Mouse (Mus musculus): ENCODE data around the gene Ncln. TPM values are rescaled to one million over a fixed set of nuclear protein-coding genes. Genes with fewer than 3 reads are reported as not detected.

Gene Ncln
- polyA plus RNA-seq, 1 experiment from 2014 or later: 54.9 TPM

DNA sequence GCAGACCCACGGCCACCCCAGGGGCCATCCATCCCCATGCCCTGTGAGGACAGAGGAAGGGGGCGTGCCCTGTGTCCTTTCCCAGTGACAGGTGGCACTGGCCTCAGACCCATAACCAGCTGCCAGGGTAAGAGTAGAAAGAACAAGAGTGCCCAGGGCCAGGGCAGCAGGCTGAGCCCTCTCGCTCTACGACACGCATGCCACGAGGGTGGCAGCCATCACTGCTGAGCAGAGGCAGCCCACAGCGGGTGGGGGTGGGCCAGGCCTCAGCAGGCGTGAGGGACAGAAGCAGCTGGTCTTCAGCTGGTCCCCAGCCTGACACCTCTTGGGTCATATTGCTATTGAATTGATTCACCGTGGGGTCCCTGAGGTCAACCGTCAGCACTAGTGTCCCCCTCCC is 9.7 kb downstream of the Ncln start:
- Histone ChIP-seq H3K4me2 (no peak overlapping the region), H3K9ac (no peak overlapping the region), H3K4me3 (no peak overlapping the region), H3K27ac (ENCODE audit: poor library complexity, severe bottlenecking) (no peak overlapping the region), H3K36me3 (peaks cover 55% of the 10 kb centered on the region), H3K9me3 (replicated peaks) (no peaks in the 10 kb centered on the region), H3K27me3 (replicated peaks) (peaks cover 15% of the 10 kb centered on the region), H3K4me1 (replicated peaks) (peaks cover 22% of the 10 kb centered on the region)
- 93% methylated on average over 10 of the region's 10 CpGs for WGBS
- ATAC-seq (ENCODE audit: insufficient number of reproducible peaks, low FRiP score): no peak

DNA sequence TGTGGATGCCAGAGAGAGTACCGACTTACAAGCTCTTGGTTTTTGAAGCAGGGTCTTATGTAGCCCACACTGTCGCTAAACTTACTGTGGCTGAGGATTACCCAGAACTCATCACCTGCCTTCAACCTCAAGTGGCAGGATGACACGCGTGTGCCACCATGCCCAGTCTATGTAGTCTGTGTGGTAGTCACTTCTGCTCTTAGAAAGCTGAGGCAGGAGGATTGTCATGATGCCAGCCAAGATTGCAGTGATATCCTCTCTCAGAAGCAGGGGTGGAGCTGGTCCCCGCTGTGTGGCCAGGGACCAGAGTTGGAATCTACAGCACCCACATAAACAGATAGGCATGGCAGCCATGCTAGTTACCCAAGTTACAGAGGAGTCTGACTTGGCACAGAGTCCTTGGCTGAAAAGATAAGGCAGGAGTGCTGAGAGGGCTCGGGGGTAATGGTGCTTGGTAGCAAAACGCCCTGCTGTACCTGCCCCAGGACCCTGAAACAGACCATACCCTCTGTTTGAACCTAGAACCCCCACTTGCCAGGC is 10.6 kb downstream of the Ncln start:
- no peak overlapping the region for H3K9ac ChIP-seq
- peaks cover 46% of the 10 kb centered on the region for H3K36me3 ChIP-seq
- H3K27ac ChIP-seq (ENCODE audit: poor library complexity, severe bottlenecking): no peak overlapping the region
- peaks cover 22% of the 10 kb centered on the region for H3K4me1 ChIP-seq (replicated peaks)
- WGBS: 62% methylated on average over 7 of the region's 7 CpGs
- no peak for ATAC-seq (ENCODE audit: insufficient number of reproducible peaks, low FRiP score)
- H3K9me3 ChIP-seq (replicated peaks): no peaks in the 10 kb centered on the region
- H3K4me3 ChIP-seq: no peak overlapping the region
- H3K27me3 ChIP-seq (replicated peaks): peaks cover 24% of the 10 kb centered on the region
- no peak overlapping the region for H3K4me2 ChIP-seq

DNA sequence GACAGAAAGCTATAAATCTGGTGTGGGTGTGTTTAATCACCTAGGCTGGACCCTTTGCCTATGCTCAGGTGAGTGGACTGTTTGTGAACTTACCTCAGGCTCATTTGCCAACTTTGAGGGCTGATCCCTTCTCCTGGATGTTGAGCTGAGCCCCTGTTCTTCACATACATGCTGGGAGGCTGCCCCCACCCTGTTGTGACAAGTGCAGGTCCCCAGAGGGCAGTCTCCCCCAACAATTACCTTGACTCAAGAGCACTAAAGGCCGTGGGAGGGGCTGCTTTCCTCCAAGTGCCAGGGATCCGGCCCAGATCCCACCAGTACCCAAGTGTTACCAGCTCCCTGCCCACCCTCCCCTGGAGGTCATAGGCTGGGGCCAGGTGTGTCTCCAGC is 11.1 kb downstream of the Ncln start:
- H3K4me3 ChIP-seq: no peak overlapping the region
- no peak overlapping the region for H3K4me2 ChIP-seq
- H3K9ac ChIP-seq: no peak overlapping the region
- H3K4me1 ChIP-seq (replicated peaks): peaks cover 22% of the 10 kb centered on the region
- peaks cover 29% of the 10 kb centered on the region for H3K27me3 ChIP-seq (replicated peaks)
- H3K9me3 ChIP-seq (replicated peaks): no peaks in the 10 kb centered on the region
- 26% methylated on average over 2 of the region's 2 CpGs for whole genome bisulfite sequencing
- H3K27ac ChIP-seq (ENCODE audit: poor library complexity, severe bottlenecking): no peak overlapping the region
- H3K36me3 ChIP-seq: peaks cover 41% of the 10 kb centered on the region
- ATAC-seq (ENCODE audit: insufficient number of reproducible peaks, low FRiP score): no peak

DNA sequence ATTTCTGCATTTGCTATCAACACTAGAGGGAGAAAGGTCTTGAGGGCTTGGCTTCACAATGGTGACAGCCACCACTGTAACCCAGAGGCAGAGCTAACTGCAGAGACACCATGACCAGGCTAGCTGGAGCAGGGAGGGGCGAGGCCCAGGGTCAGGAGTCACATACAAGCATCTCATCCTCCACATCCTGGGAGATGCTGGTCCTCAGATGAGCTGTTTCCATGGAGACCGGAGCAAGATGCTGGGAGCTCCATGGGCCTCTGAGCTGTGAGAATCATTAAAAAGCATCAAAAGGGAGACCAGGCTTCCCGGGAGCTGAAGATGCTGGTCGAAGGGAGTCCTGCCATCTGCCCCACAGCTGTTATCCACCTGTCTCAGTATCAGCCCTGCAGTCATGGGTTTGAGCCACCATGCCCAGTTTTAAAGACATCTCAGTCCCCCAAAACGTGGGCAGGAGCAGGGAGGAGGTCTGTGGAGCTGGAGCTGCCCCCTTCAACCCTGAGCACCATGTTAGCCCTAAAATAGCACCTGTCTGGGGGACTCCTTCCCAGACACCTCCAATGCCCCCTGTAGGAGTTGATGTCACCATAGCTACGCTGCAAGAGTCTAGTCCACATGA is 11.6 kb downstream of the Ncln start:
- H3K4me2 ChIP-seq: no peak overlapping the region
- H3K36me3 ChIP-seq: peaks cover 36% of the 10 kb centered on the region
- peaks cover 22% of the 10 kb centered on the region for H3K4me1 ChIP-seq (replicated peaks)
- H3K27ac ChIP-seq (ENCODE audit: poor library complexity, severe bottlenecking): no peak overlapping the region
- no peaks in the 10 kb centered on the region for H3K9me3 ChIP-seq (replicated peaks)
- H3K9ac ChIP-seq: no peak overlapping the region
- H3K27me3 ChIP-seq (replicated peaks): peaks cover 34% of the 10 kb centered on the region
- no peak overlapping the region for H3K4me3 ChIP-seq
- WGBS: 68% methylated on average over 6 of the region's 6 CpGs
- ATAC-seq (ENCODE audit: insufficient number of reproducible peaks, low FRiP score): no peak

DNA sequence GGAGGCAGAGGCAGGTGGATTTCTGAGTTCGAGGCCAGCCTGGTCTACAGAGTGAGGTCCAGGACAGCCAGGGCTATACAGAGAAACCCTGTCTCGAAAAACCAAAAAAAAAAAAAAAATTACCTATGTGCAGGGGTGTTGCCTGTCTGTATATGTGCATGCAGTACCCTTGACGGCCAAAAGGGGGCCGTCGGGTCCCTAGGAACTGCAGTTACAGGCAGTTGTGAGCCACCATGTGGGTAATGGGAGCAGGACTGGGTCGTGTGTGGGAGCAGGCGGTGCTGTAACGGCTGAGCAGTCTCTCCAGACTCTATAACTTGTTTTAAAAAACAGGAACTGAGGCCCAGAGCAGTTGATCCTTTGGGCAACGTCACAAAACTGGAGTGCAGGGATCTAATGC is 12.2 kb downstream of the Ncln start:
- Histone ChIP-seq H3K27ac (ENCODE audit: poor library complexity, severe bottlenecking) (no peak overlapping the region), H3K27me3 (replicated peaks) (peaks cover 35% of the 10 kb centered on the region), H3K4me1 (replicated peaks) (peaks cover 22% of the 10 kb centered on the region), H3K4me2 (no peak overlapping the region), H3K4me3 (no peak overlapping the region), H3K9ac (no peak overlapping the region), H3K36me3 (peaks cover 30% of the 10 kb centered on the region), H3K9me3 (replicated peaks) (no peaks in the 10 kb centered on the region)
- 18% methylated on average over 9 of the region's 9 CpGs for WGBS
- ATAC-seq (ENCODE audit: insufficient number of reproducible peaks, low FRiP score): no peak

- peak; percentile 43; the same call in 1 of the 2 replicates for ATAC-seq (ENCODE audit: insufficient number of reproducible peaks, low FRiP score)
- WGBS: 0% methylated on average over 36 of the region's 36 CpGs
- Histone ChIP-seq H3K36me3 (peaks cover 15% of the 10 kb centered on the region), H3K9ac (peak within 1 kb of the TSS; percentile 67), H3K27me3 (replicated peaks) (peaks cover 49% of the 10 kb centered on the region), H3K4me1 (replicated peaks) (peaks cover 11% of the 10 kb centered on the region), H3K4me3 (peak within 1 kb of the TSS; percentile 51), H3K9me3 (replicated peaks) (no peaks in the 10 kb centered on the region), H3K4me2 (peak within 1 kb of the TSS; percentile 90), H3K27ac (ENCODE audit: poor library complexity, severe bottlenecking) (no peak within 1 kb of the TSS)
These were observed 13.7 kb downstream of the Ncln start, which contains the start of gene Celf5 for GRCm38 (mm10) chr10:81482533-81482889. Gene Celf5, minus strand, starts transcription at chr10:81482709.

DNA sequence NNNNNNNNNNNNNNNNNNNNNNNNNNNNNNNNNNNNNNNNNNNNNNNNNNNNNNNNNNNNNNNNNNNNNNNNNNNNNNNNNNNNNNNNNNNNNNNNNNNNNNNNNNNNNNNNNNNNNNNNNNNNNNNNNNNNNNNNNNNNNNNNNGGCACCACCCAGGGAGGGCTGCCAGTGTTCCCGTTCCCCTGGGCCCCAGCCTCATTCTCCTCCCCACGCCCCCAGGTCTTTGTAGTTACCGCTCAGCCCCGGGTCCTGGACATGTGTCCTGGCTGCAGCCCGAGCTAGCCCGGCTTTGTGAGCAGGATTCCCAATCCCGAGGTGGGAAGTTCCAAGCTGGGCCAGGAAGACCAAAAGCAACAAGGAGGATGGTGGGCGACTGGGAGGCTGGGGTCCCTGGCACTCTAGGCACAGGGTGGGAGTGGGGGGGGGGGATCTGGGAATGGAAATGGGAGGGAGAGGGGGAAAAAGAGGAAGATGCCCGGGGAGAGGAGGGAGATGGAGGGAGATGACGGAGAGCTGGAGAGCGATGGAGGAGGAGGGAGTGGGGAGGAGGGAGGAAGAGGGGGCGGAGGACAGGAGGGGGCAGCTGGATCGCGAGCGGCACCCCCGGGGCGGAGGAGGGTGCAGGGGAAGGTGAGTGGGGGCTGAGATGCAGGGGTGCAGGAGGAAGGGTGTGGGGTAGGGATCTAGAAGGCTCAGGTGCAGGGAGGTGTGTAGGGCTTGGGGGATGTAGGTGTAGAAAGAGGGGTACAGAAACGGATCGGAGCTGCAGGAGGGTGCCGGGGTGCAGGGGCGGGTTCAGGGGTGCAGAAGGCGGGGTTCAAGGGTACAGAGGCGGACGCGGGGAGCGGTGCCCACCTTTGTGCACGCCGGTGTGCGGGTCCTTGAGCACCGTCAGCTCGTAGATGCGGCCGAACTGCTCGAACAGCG is 14.3 kb downstream of the Ncln start:
- H3K27me3 ChIP-seq (replicated peaks): peaks cover 56% of the 10 kb centered on the region
- no peak for ATAC-seq (ENCODE audit: insufficient number of reproducible peaks, low FRiP score)
- no peaks in the 10 kb centered on the region for H3K9me3 ChIP-seq (replicated peaks)
- 6% methylated on average over 35 of the region's 35 CpGs for WGBS
- H3K36me3 ChIP-seq: peaks cover 9% of the 10 kb centered on the region
- peaks cover 8% of the 10 kb centered on the region for H3K4me1 ChIP-seq (replicated peaks)
- H3K4me2 ChIP-seq: peak overlapping the region; percentile 90
- H3K9ac ChIP-seq: peak overlapping the region; percentile 67
- H3K4me3 ChIP-seq: peak overlapping the region; percentile 51
- H3K27ac ChIP-seq (ENCODE audit: poor library complexity, severe bottlenecking): no peak overlapping the region

- Histone ChIP-seq H3K4me3 (no peak overlapping the region), H3K27ac (ENCODE audit: poor library complexity, severe bottlenecking) (no peak overlapping the region), H3K9me3 (replicated peaks) (no peaks in the 10 kb centered on the region), H3K36me3 (no peaks in the 10 kb centered on the region), H3K27me3 (replicated peaks) (peaks cover 96% of the 10 kb centered on the region), H3K4me2 (no peak overlapping the region), H3K4me1 (replicated peaks) (no peaks in the 10 kb centered on the region), H3K9ac (no peak overlapping the region)
- ATAC-seq (ENCODE audit: insufficient number of reproducible peaks, low FRiP score): no peak
- 69% methylated on average over 10 of the region's 10 CpGs for WGBS
These were observed 21.7 kb downstream of the Ncln start for GRCm38 (mm10) chr10:81474461-81474860.

DNA sequence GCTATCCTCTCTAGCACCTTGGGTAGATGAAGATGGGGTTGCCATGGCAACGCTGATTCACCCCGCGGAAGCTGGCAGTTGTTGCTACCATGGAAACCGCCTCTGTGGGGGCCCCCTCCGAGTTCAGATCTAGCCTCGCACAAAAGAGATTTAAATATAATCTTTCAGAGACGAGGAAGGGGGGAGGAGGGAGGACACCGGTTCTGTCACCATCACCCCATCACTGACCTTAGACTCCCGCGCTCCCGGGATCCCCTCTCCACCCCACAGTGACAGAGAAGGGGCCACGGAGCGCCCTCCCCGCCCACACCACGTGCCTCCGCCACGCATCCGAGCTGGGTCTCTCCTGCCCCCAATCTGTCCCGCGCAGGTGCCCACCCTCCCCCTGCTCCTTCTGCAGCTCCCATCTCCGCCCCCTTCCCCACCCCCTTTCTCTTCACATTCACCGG is 23.2 kb downstream of the Ncln start:
- Histone ChIP-seq H3K4me2 (no peak overlapping the region), H3K36me3 (no peaks in the 10 kb centered on the region), H3K4me1 (replicated peaks) (no peaks in the 10 kb centered on the region), H3K9ac (no peak overlapping the region), H3K27ac (ENCODE audit: poor library complexity, severe bottlenecking) (no peak overlapping the region), H3K27me3 (replicated peaks) (peaks cover 99% of the 10 kb centered on the region), H3K9me3 (replicated peaks) (no peaks in the 10 kb centered on the region), H3K4me3 (no peak overlapping the region)
- WGBS: 2% methylated on average over 21 of the region's 22 CpGs
- no peak for ATAC-seq (ENCODE audit: insufficient number of reproducible peaks, low FRiP score)

- 0 out of 2 replicates have a peak, but pooled peaks have one; percentile 8 for ATAC-seq (ENCODE audit: insufficient number of reproducible peaks, low FRiP score)
- Histone ChIP-seq H3K4me1 (replicated peaks) (no peaks in the 10 kb centered on the region), H3K36me3 (no peaks in the 10 kb centered on the region), H3K4me3 (no peak overlapping the region), H3K4me2 (no peak overlapping the region), H3K9me3 (replicated peaks) (no peaks in the 10 kb centered on the region), H3K9ac (no peak overlapping the region), H3K27me3 (replicated peaks) (peaks cover 100% of the 10 kb centered on the region), H3K27ac (ENCODE audit: poor library complexity, severe bottlenecking) (no peak overlapping the region)
- 4% methylated on average over 18 of the region's 18 CpGs for WGBS
These were observed 23.7 kb downstream of the Ncln start for GRCm38 (mm10) chr10:81472403-81473002.

- no peak overlapping the region for H3K4me2 ChIP-seq
- no peaks in the 10 kb centered on the region for H3K36me3 ChIP-seq
- H3K27me3 ChIP-seq (replicated peaks): peaks cover 100% of the 10 kb centered on the region
- no peak overlapping the region for H3K27ac ChIP-seq (ENCODE audit: poor library complexity, severe bottlenecking)
- H3K9me3 ChIP-seq (replicated peaks): no peaks in the 10 kb centered on the region
- no peaks in the 10 kb centered on the region for H3K4me1 ChIP-seq (replicated peaks)
- H3K4me3 ChIP-seq: no peak overlapping the region
- WGBS: 44% methylated on average over 18 of the region's 18 CpGs
- no peak for ATAC-seq (ENCODE audit: insufficient number of reproducible peaks, low FRiP score)
- H3K9ac ChIP-seq: no peak overlapping the region
These were observed 25.7 kb downstream of the Ncln start for GRCm38 (mm10) chr10:81470454-81470853.
